Mouse (Mus musculus) cerebellum, adult 2 months (tissue): ENCODE results near the gene Usp10.

ENCODE experiments used
- CTCF ChIP-seq: fragments of 200-500 bp; IDR thresholded peaks from 2 replicates; pipeline ENCODE4 v1.5.1; 2011; ENCODE audit warnings: low read depth, mild to moderate bottlenecking, control low read depth, low read length, moderate library complexity, borderline replicate concordance; ENCODE audit not compliant: insufficient read depth
- POLR2A ChIP-seq: fragments of 200-500 bp; IDR thresholded peaks from 2 replicates; pipeline ENCODE4 v1.6.1; 2011; ENCODE audit warnings: low read length, control low read depth, borderline replicate concordance; ENCODE audit not compliant: insufficient read depth

DNA sequence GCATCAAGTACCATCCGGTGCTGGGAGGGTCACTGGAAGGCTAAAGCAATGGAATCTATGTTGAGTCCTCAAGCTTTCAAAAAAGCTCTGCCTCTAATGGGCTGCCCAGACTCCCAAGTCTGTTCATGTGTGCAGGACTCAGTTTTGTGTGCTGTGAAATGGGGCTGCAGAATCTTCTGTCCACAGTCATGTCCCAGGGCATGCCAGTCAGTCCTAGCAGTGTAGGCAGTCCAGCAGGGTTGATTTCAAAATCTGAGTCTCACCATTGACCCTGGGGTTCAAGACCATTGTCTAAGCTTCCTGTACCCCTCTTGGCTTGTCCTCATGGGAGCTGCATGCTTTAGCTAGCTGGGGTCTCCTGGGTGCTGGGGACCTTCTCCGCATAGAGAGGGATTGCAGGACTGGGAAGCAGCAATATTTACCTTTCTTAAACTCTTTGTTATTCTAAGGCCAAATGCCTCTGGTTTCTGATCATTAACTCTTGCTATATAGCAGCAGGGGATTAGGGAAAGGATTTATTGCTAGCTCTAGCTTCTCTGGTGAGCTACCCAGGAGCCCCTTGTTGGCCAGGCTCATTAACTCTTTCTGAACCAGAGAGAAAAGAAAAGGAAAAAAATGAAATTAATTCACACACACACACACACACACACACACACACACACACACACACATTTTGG lies 94.7 kb downstream of the Usp10 start:
- TF ChIP-seq POLR2A, result no peak
- TF ChIP-seq CTCF, result no peak
